Mouse (Mus musculus): ENCODE results near the gene Olfr588-ps1. TPM values are rescaled to one million over a fixed set of nuclear protein-coding genes. Genes with fewer than 3 reads are reported as not detected.
"Not testable (repeated sequence)": the region's sequence is repeated elsewhere in the genome, so short reads cannot be mapped to it uniquely, and the experiment has no call there.

Gene Olfr588-ps1
- total RNA-seq (2022): not detected

GRCm38 (mm10) chr7:103140579-103140978, at the start of gene Olfr588-ps1:
Olfr588-ps1 (plus strand) TSS chr7:103140879.
- DNase-seq (ENCODE audit: low spot score in 2 of 2): no peak

GRCm38 (mm10) chr7:103097420-103097819, 43.3 kb upstream of the Olfr588-ps1 start, which contains the start of gene Olfr585:
Olfr585 (plus strand) TSS chr7:103097720.
- no peak for DNase-seq (ENCODE audit: low spot score in 2 of 2)

- DNase-seq (ENCODE audit: low spot score in 2 of 2): no peak
These were observed 21.3 kb upstream of the Olfr588-ps1 start for GRCm38 (mm10) chr7:103119406-103119805.

GRCm38 (mm10) chr7:103125538-103125937, 15.1 kb upstream of the Olfr588-ps1 start, which contains the start of gene Olfr586:
Olfr586 (minus strand) TSS chr7:103125638.
- no peak for DNase-seq (ENCODE audit: low spot score in 2 of 2)

- no peak for DNase-seq (ENCODE audit: low spot score in 2 of 2)
These were observed 15.6 kb downstream of the Olfr588-ps1 start, which contains the start of gene Olfr589 for GRCm38 (mm10) chr7:103156256-103156655. Olfr589 (minus strand) TSS chr7:103156356.

- DNase-seq (ENCODE audit: low spot score in 2 of 2): no peak
These were observed 29.0 kb downstream of the Olfr588-ps1 start for GRCm38 (mm10) chr7:103169697-103170096.

- no peak for DNase-seq (ENCODE audit: low spot score in 2 of 2)
These were observed 37.6 kb downstream of the Olfr588-ps1 start, which contains the start of gene Olfr591 for GRCm38 (mm10) chr7:103178240-103178639. Olfr591 (minus strand) TSS chr7:103178340.

GRCm38 (mm10) chr7:103184503-103184902, 43.8 kb downstream of the Olfr588-ps1 start, which contains the start of gene Olfr592:
Olfr592 (plus strand) TSS chr7:103184803.
- not testable (repeated sequence) for DNase-seq (ENCODE audit: low spot score in 2 of 2)

Other genes with a start within 250 kb of the Olfr588-ps1 start
- not detected for gene Olfr569, start 250.0 kb upstream of the Olfr588-ps1 start, total RNA-seq (2022)
- gene Olfr570, start 246.3 kb upstream of the Olfr588-ps1 start, total RNA-seq (2022): not detected
- not detected for gene Olfr571, start 223.3 kb upstream of the Olfr588-ps1 start, total RNA-seq (2022)
- not detected for gene Olfr572, start 216.5 kb upstream of the Olfr588-ps1 start, total RNA-seq (2022)
- not detected for gene Olfr573-ps1, start 198.3 kb upstream of the Olfr588-ps1 start, total RNA-seq (2022)
- gene Olfr574, start 192.4 kb upstream of the Olfr588-ps1 start, total RNA-seq (2022): not detected
- not detected for gene Olfr575, start 182.1 kb upstream of the Olfr588-ps1 start, total RNA-seq (2022)
- not detected for gene Olfr576, start 178.2 kb upstream of the Olfr588-ps1 start, total RNA-seq (2022)
- gene Olfr577, start 164.9 kb upstream of the Olfr588-ps1 start, total RNA-seq (2022): not detected
- not detected for gene Olfr578, start 151.6 kb upstream of the Olfr588-ps1 start, total RNA-seq (2022)
- gene Olfr582, start 102.9 kb upstream of the Olfr588-ps1 start, total RNA-seq (2022): not detected
- not detected for gene Olfr583, start 89.6 kb upstream of the Olfr588-ps1 start, total RNA-seq (2022)
- gene Olfr584, start 59.0 kb upstream of the Olfr588-ps1 start, total RNA-seq (2022): not detected
- gene Olfr585, start 43.2 kb upstream of the Olfr588-ps1 start, total RNA-seq (2022): not detected
- not detected for gene Olfr586, start 15.2 kb upstream of the Olfr588-ps1 start, total RNA-seq (2022)
- gene Olfr589, start 15.5 kb downstream of the Olfr588-ps1 start, total RNA-seq (2022): not detected
- gene Olfr591, start 37.5 kb downstream of the Olfr588-ps1 start, total RNA-seq (2022): not detected
- not detected for gene Olfr592, start 43.9 kb downstream of the Olfr588-ps1 start, total RNA-seq (2022)
- gene Olfr593, start 71.0 kb downstream of the Olfr588-ps1 start, total RNA-seq (2022): not detected
- gene Olfr594, start 76.1 kb downstream of the Olfr588-ps1 start, total RNA-seq (2022): not detected
- gene Usp17ld, start 111.6 kb downstream of the Olfr588-ps1 start, total RNA-seq (2022): not detected
- gene Olfr596, start 164.8 kb downstream of the Olfr588-ps1 start, total RNA-seq (2022): not detected
- gene Olfr597, start 175.4 kb downstream of the Olfr588-ps1 start, total RNA-seq (2022): not detected
- not detected for gene Olfr598, start 182.7 kb downstream of the Olfr588-ps1 start, total RNA-seq (2022)
- gene Olfr599, start 195.0 kb downstream of the Olfr588-ps1 start, total RNA-seq (2022): not detected
- not detected for gene Olfr600, start 208.8 kb downstream of the Olfr588-ps1 start, total RNA-seq (2022)
- gene Olfr601, start 221.8 kb downstream of the Olfr588-ps1 start, total RNA-seq (2022): not detected
- gene Olfr603, start 245.3 kb downstream of the Olfr588-ps1 start, total RNA-seq (2022): not detected

All from left cerebral cortex, adult 8-10 months (tissue).